In genomic region chr7:63737725-63738124, GRCm38 (mm10) we compare ENCODE assay signal across 11 mouse cellular contexts.
DNase-seq lines count a peak whose midpoint lies in the region; ATAC-seq and TF ChIP-seq lines count a peak whose summit lies in the region.
"Had no signal": no experiment of that assay in that cellular context is flagged by ENCODE, and none has a peak within 500 bp of the region (broad histone marks: within the 10 kb centered on the region; RNA-seq: fewer than 3 reads in every experiment).

No protein-coding gene starts in this region.

- H3K27ac ChIP-seq in forebrain, postnatal 0 days (ENCODE audit: low read depth, low read length): no peak overlapping the region
- no peak overlapping the region for H3K27ac ChIP-seq in forebrain, embryonic 12.5 days
- H3K27ac ChIP-seq in lung, postnatal 0 days (ENCODE audit: low read length): no peak overlapping the region
- H3K27ac ChIP-seq: liver, embryonic 15.5 days had no signal

- no peak overlapping the region for H3K4me3 ChIP-seq in forebrain, postnatal 0 days (ENCODE audit: low read depth, low read length)
- H3K4me3 ChIP-seq in forebrain, embryonic 12.5 days (replicated peaks): no peak overlapping the region
- H3K4me3 ChIP-seq in lung, postnatal 0 days (ENCODE audit: low read depth, low read length): no peak overlapping the region
- H3K4me3 ChIP-seq: erythroblast, embryonic 14.5 days; liver, embryonic 15.5 days had no signal

- TF ChIP-seq EP300 in lung, postnatal 0 days (IDR thresholded peaks at IDR 0.05): no peak

- no peak overlapping the region for H3K4me2 ChIP-seq in forebrain, postnatal 0 days (ENCODE audit: low read depth)
- H3K4me2 ChIP-seq in forebrain, embryonic 12.5 days: no peak overlapping the region
- no peak overlapping the region for H3K4me2 ChIP-seq in lung, postnatal 0 days (replicated peaks; ENCODE audit: low read depth, low read length)
- H3K4me2 ChIP-seq: liver, embryonic 15.5 days had no signal

- DNase-seq in forebrain, postnatal 0 days: peak; percentile 45
- no peak for DNase-seq in lung, postnatal 0 days (ENCODE audit: low spot score)
- no peak for DNase-seq in lung, postnatal 4 days
- DNase-seq in naive thymus-derived CD4-positive, alpha-beta T cell, adult 2 months (ENCODE audit: low read depth): peak; percentile 23
- no peak for DNase-seq in adipocyte (ENCODE audit: low spot score)
- no peak for DNase-seq in gastrocnemius, postnatal 10 days
- DNase-seq: kidney, adult 8-10 months had no signal

- no peaks in the 10 kb centered on the region for H3K4me1 ChIP-seq in forebrain, postnatal 0 days (ENCODE audit: insufficient read depth)
- no peaks in the 10 kb centered on the region for H3K4me1 ChIP-seq in forebrain, embryonic 12.5 days
- H3K4me1 ChIP-seq in lung, postnatal 0 days (ENCODE audit: insufficient read depth, low read depth, low read length): no peaks in the 10 kb centered on the region
- H3K4me1 ChIP-seq: liver, embryonic 15.5 days had no signal

- no peaks in the 10 kb centered on the region for H3K27me3 ChIP-seq in forebrain, postnatal 0 days (ENCODE audit: insufficient read depth, low read length)
- H3K27me3 ChIP-seq in forebrain, embryonic 12.5 days: no peaks in the 10 kb centered on the region
- H3K27me3 ChIP-seq in lung, postnatal 0 days (replicated peaks; ENCODE audit: insufficient read depth, low read length): no peaks in the 10 kb centered on the region
- H3K27me3 ChIP-seq: liver, embryonic 15.5 days had no signal

- peak; percentile 72 for TF ChIP-seq CTCF in forebrain, postnatal 0 days (IDR thresholded peaks at IDR 0.05; ENCODE audit: low read depth)
- TF ChIP-seq CTCF in lung, postnatal 0 days (IDR thresholded peaks at IDR 0.05): peak; percentile 52

- peaks cover 17% of the 10 kb centered on the region; the same call in 1 of the 2 replicates for H3K36me3 ChIP-seq in forebrain, postnatal 0 days (ENCODE audit: insufficient read depth)
- no peaks in the 10 kb centered on the region for H3K36me3 ChIP-seq in forebrain, embryonic 12.5 days (replicated peaks)
- no peaks in the 10 kb centered on the region for H3K36me3 ChIP-seq in lung, postnatal 0 days (ENCODE audit: insufficient read depth, low read length)
- H3K36me3 ChIP-seq: liver, embryonic 15.5 days had no signal

- no peak overlapping the region for H3K9ac ChIP-seq in forebrain, postnatal 0 days
- H3K9ac ChIP-seq in forebrain, embryonic 12.5 days: no peak overlapping the region
- no peak overlapping the region for H3K9ac ChIP-seq in lung, postnatal 0 days (replicated peaks; ENCODE audit: low read depth)
- H3K9ac ChIP-seq: liver, embryonic 15.5 days had no signal

- 49% methylated on average over 4 of the region's 4 CpGs for WGBS in forebrain, postnatal 0 days
- WGBS in forebrain, embryonic 12.5 days: 62% methylated on average over 4 of the region's 4 CpGs
- whole genome bisulfite sequencing in lung, postnatal 0 days: 58% methylated on average over 4 of the region's 4 CpGs

- H3K9me3 ChIP-seq in forebrain, postnatal 0 days (ENCODE audit: low read length): no peaks in the 10 kb centered on the region
- no peaks in the 10 kb centered on the region for H3K9me3 ChIP-seq in forebrain, embryonic 12.5 days
- H3K9me3 ChIP-seq in lung, postnatal 0 days (ENCODE audit: low read length): no peaks in the 10 kb centered on the region
- H3K9me3 ChIP-seq: liver, embryonic 15.5 days had no signal

- ATAC-seq in forebrain, postnatal 0 days: peak; percentile 71
- ATAC-seq in forebrain, embryonic 12.5 days (ENCODE audit: low FRiP score): no peak
- no peak for ATAC-seq in lung, postnatal 0 days
- 0 out of 2 replicates have a peak, but pooled peaks have one; percentile 39 for ATAC-seq in common myeloid progenitor, adult 5-6 weeks (replicated peaks; ENCODE audit: low read depth, poor library complexity, severe bottlenecking)

Comparison
In these comparisons a context has a peak if more than half of its experiments do, and no peak if none do; other contexts are left out.
1. ATAC-seq: peak in forebrain, postnatal 0 days (single experiment) and common myeloid progenitor, adult 5-6 weeks (single experiment); none in forebrain, embryonic 12.5 days (single experiment) and lung, postnatal 0 days (single experiment).
2. DNase-seq: peak in forebrain, postnatal 0 days (single experiment) and naive thymus-derived CD4-positive, alpha-beta T cell, adult 2 months (single experiment); none in lung, postnatal 0 days (single experiment), lung, postnatal 4 days (0 of 2), adipocyte (single experiment) and gastrocnemius, postnatal 10 days (single experiment).